Mouse (Mus musculus) E14TG2a.4 (cell line): Measurements from ENCODE around the gene Zfp382.

Source experiments
- H3K27me3 ChIP-seq: 2 replicates; pipeline ENCODE4 v1.6.1; 2014; ENCODE audit warnings: low read length, control low read depth; ENCODE audit not compliant: insufficient read depth
- H3K36me3 ChIP-seq: 2 replicates; pipeline ENCODE4 v1.6.1; 2014; ENCODE audit warnings: low read length, control low read depth; ENCODE audit not compliant: insufficient read depth
- H3K4me1 ChIP-seq: replicated peaks from 2 replicates; pipeline ENCODE4 v1.6.1; 2014; ENCODE audit warnings: low read depth, low read length, control low read depth
- H3K4me3 ChIP-seq: replicated peaks from 2 replicates; pipeline ENCODE4 v1.5.1; 2014; ENCODE audit warnings: mild to moderate bottlenecking, low read length
- H3K9me3 ChIP-seq: 2 replicates; pipeline ENCODE4 v1.6.1; 2014; ENCODE audit warnings: low read length, control low read depth
- CTCF ChIP-seq: conservative IDR thresholded peaks from 2 replicates; pipeline ENCODE4 v1.5.1; 2014; ENCODE audit warnings: low read length
- NANOG ChIP-seq: IDR thresholded peaks from 2 replicates; pipeline ENCODE4 v1.6.1; 2014; ENCODE audit warnings: borderline replicate concordance, low read length, mixed read lengths
- POU5F1 ChIP-seq: IDR thresholded peaks from 2 replicates; pipeline ENCODE4 v1.6.1; 2014; ENCODE audit warnings: low read length, borderline replicate concordance

The Zfp382 gene

DNA sequence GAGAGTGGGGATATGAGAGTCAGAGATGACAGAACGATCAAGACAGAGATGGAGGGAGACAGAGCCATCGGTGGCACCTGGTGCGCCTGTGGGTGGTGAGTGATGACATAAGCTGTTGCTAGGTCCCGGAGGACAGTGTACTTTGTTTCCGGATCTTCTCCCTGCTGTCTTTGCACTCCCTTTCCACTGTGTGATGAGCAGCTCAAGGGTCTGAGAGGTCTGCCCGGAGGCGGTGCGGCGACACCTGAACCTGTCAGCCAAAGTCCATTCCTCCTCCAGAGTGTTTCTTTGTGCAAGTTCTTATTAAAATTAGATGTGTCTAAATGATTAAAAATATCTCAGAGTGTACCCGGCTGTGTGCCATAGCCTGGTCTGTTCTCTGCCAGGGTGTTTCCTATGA, 15.1 kb downstream of the Zfp382 start:
- Histone ChIP-seq H3K4me1 (peaks cover 22% of the 10 kb centered on the region), H3K4me3 (no peak overlapping the region), H3K27me3 (no peaks in the 10 kb centered on the region), H3K36me3 (peaks cover 37% of the 10 kb centered on the region), H3K9me3 (no peaks in the 10 kb centered on the region)
- TF ChIP-seq CTCF, result no peak
- no peak for TF ChIP-seq POU5F1
- no peak for TF ChIP-seq NANOG

DNA sequence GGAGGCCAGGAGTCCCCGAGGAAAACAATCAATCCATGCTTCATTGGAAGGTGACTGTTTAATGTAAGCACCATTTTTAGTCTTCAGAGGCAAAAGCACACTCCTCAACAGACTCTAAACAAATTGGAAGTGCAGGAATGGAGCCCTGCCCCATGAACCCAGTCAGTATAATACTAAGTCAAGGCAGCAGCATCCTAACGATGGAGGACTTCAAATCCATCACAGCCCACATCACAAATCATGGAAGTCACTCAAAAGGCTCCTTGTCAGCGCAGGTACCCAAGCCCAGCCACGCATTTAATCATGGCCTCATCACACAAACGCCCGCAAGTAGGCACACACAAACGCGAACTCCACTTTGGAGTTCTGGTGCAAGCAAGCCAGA, 21.4 kb downstream of the Zfp382 start:
- no peaks in the 10 kb centered on the region for H3K27me3 ChIP-seq
- H3K4me3 ChIP-seq, result peak overlapping the region; percentile 90
- H3K36me3 ChIP-seq, result no peaks in the 10 kb centered on the region
- H3K9me3 ChIP-seq, result no peaks in the 10 kb centered on the region
- peaks cover 31% of the 10 kb centered on the region for H3K4me1 ChIP-seq
- no peak for TF ChIP-seq NANOG
- no peak for TF ChIP-seq CTCF
- no peak for TF ChIP-seq POU5F1

DNA sequence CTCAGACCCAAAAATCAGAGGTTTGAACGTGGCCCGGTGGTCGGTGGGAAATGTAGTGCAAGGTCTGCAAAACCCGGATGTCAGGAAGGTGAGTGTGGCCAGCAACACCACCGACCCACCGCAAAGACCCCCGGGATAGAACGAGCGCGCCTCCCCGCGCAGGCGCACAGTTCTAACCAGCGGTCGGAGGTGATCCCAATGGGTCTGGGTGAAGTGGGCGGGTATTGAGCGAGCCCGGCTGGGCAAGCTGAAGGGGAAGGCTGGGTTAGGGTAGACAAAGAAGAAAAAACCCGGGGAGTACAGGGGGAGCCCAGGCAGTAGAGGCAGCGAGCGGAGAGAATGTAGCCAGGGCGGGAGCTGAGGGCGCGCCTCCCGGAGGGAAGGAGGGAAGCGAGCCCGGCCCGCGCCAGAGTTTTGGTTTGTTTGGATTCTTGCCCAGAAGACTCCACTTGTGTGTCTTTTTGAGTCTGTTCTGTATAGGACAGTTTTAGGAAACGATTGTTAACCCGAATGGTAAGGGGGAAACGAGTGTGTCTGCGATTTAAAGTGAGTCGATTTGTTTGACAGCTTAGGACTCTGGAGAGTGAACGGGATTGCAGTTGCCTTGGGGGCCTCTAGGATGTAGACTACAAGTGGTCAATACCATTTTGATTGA, 21.9 kb downstream of the Zfp382 start:
- TF ChIP-seq NANOG (no peak), CTCF (0 out of 2 replicates have a peak, but pooled peaks have one; percentile 29), POU5F1 (no peak)
- Histone ChIP-seq H3K4me1 (peaks cover 26% of the 10 kb centered on the region), H3K36me3 (no peaks in the 10 kb centered on the region), H3K27me3 (no peaks in the 10 kb centered on the region), H3K4me3 (peak overlapping the region; percentile 90), H3K9me3 (no peaks in the 10 kb centered on the region)

DNA sequence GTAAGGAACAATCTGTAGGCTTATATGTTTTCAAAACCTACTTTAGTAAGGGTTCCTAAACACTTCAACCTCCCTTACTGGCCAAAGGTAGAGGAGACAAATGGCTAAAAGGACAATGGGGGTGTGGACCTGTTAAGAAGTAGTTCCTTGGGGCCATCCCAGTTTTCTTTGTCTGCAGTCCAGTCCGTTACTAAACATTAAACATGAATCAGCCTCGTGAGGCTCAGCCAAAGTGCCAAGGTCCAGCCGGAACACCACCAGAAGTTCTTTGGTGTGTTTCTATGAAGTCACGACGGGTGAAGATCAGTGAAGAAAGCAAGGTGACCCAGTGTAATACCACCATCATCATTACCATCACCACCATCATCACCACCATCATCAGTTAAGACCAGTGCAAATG, 25.3 kb downstream of the Zfp382 start:
- Histone ChIP-seq H3K9me3 (peaks cover 4% of the 10 kb centered on the region), H3K36me3 (0 out of 2 replicates have a peak, but pooled peaks cover 1% of the 10 kb centered on the region), H3K4me1 (peaks cover 24% of the 10 kb centered on the region), H3K4me3 (no peak overlapping the region), H3K27me3 (no peaks in the 10 kb centered on the region)
- TF ChIP-seq POU5F1 (no peak), CTCF (no peak), NANOG (no peak)

DNA sequence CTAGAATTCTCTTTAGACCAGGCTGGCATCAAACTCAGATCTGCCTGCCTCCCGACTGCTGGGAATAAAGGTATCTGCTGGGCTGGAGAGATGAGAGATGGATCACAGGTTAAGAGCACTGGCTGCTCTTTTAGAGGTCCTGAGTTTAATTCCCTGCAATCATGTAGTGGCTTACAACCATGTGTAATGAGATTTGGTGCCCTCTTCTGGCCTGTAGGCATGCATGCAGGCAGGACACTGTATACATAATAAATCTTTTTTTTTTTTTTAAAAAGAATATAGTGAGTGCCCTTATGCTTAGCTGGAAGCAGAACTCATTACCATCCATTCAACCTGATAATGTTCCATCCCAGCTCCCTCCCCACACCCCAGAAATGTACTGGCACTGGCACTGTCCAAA, 32.3 kb downstream of the Zfp382 start:
- Histone ChIP-seq H3K27me3 (no peaks in the 10 kb centered on the region), H3K4me3 (peak overlapping the region; percentile 30; the same call in 1 of the 2 replicates), H3K4me1 (peaks cover 33% of the 10 kb centered on the region), H3K9me3 (peaks cover 11% of the 10 kb centered on the region), H3K36me3 (peaks cover 30% of the 10 kb centered on the region)
- no peak for TF ChIP-seq NANOG
- peak; percentile 66 for TF ChIP-seq CTCF

DNA sequence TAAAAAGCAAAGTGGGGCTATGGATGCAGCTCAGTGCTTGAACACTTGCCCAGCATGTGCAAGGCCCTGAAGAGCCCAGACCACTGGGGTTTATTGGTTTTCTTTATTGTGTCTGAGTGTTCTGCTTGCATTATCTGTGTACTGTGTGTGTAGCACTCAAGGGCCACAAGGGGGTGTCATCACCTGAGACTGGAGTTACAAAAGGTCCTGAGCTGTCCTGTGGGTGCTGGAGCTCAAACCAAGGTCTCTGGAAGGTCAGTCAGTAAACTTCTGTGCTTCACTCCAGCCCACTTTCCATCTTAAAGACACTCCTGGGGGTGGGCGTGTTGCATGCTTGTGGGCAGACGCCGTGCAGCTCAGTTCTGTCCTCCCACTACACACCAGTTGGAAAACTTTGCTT, 33.8 kb downstream of the Zfp382 start:
- Histone ChIP-seq H3K4me3 (no peak overlapping the region), H3K4me1 (peaks cover 45% of the 10 kb centered on the region), H3K36me3 (peaks cover 43% of the 10 kb centered on the region), H3K9me3 (peaks cover 21% of the 10 kb centered on the region), H3K27me3 (no peaks in the 10 kb centered on the region)
- TF ChIP-seq NANOG, result no peak
- peak; percentile 66 for TF ChIP-seq CTCF

DNA sequence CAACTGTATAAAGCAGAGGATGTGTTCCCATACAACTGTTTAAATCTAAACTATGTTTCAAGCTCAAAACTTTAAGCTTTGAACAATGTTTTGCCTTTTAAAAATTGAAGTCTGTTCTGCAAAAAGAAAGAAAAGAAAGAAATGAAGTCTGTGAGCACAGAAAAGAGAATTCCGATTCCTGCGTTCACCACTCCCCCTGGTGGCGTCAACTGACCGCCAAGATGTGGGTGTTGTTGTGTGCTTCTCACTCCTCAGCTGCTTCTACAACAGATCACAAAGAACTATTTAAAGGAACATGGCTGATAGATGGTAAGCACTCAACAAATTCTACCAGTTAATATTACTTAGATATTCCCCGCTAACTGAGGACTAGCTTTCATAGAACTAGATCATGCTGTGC, 41.4 kb downstream of the Zfp382 start:
- Histone ChIP-seq H3K9me3 (peaks cover 10% of the 10 kb centered on the region), H3K4me3 (peak overlapping the region; percentile 39; the same call in 1 of the 2 replicates), H3K4me1 (peaks cover 76% of the 10 kb centered on the region), H3K36me3 (peaks cover 69% of the 10 kb centered on the region), H3K27me3 (no peaks in the 10 kb centered on the region)
- TF ChIP-seq POU5F1, result no peak
- TF ChIP-seq CTCF, result peak; percentile 56
- TF ChIP-seq NANOG, result no peak

DNA sequence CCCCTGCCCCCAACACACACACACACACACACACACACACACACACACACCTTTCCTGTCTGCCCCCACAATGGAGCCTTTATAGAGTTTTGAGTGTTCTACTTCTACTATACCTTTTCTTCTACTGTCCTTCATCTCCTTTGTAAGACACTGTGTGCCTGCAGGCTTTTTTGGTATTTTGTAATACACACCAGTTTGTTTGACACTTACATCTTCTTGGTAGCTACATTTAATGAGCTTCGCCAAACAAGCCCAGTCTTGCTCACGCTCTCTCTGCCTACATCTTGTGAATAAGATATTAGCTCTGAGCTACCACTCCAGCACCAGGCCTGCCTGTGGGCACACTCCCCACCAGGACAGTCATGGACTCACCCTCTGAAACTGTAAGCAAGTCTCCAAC, 43.0 kb downstream of the Zfp382 start:
- Histone ChIP-seq H3K9me3 (peaks cover 4% of the 10 kb centered on the region), H3K4me1 (peaks cover 74% of the 10 kb centered on the region), H3K27me3 (no peaks in the 10 kb centered on the region), H3K4me3 (no peak overlapping the region), H3K36me3 (peaks cover 54% of the 10 kb centered on the region)
- TF ChIP-seq NANOG (no peak), POU5F1 (no peak), CTCF (no peak)

DNA sequence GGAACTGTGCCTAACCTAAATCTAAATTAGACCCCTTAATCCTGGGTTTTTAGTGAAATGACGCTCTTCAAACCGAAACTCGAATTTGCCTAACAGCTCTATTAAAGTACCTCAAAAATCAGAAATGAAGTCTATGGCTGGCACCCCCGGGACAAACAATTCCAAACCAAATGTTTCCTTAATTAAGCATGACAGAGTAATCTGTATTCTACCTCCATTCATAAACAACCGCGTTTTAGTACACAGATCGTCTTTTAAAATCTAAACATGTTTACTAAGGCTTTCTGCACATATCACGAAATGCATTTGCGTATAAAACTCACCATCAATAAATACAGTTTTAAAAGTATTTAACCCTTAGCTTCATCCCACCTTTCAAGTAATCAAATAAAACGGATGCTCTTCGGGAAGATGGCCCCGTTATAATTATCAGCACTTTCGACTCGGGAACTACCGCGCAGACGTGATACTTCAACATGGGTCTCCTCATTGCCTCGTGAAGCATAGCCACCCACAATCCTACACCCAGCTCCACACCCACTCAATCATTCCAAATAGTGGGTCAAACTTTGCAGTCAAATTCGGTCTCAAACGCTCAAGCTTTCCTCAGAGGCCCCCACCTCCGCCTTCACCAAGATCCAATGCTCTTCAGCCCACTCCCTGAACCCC, 47.3 kb downstream of the Zfp382 start:
- Histone ChIP-seq H3K4me3 (peak overlapping the region; percentile 91), H3K4me1 (peaks cover 48% of the 10 kb centered on the region), H3K27me3 (no peaks in the 10 kb centered on the region), H3K9me3 (no peaks in the 10 kb centered on the region), H3K36me3 (peaks cover 14% of the 10 kb centered on the region)
- TF ChIP-seq CTCF, result no peak
- no peak for TF ChIP-seq POU5F1
- TF ChIP-seq NANOG, result no peak
